Mouse (Mus musculus) gastrocnemius, adult 18-20 months (tissue): ENCODE results near the gene Sept9. TPM values are rescaled to one million over a fixed set of nuclear protein-coding genes. Genes with fewer than 3 reads are reported as not detected.

Experiments used
- DNase-seq: peaks from one replicate; pipeline ENCODE4 v3.0.0; 2021; ENCODE audit warnings: low spot score
- total RNA-seq, 2 experiments: library from RNA; stranded (reverse); gene quantifications; 2 replicates each; pipeline ENCODE4 v1.2.3; 2021

Sept9 gene
- total RNA-seq, 2 experiments from 2014 or later: 8.0 to 16.1 TPM

DNA sequence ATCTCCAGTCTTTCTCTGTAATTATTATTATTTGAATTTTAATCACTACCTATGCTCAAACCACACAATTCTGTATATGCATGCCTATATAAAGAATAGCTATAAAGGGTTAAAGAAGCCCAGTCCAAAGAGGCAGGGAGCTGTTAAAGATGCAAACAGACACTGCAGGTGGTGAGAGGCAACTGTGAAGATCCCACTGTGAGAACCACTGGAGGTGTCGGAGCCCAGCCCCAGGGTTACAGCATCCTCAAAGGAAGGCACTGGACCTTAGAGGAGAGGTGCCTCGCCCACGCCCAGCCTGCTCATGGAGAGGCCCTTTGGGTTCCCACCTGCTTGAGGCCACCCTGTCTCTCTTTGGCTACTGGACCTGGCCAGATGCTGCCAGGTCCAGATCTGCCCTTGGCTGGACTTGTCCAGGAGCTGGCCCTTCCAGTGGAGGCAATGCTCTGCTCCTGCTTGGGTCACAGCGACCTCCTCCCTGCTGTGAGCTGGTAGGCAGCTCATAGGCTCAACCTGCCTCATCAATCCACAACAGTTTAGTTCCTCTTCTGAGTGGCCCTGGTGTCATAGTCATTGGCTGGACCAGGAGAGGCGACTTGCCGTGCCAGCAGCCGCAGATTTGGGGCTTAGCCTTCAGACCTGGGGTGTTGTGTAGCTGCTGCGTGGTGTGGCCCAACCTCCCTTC lies 45.7 kb downstream of the Sept9 start:
- no peak for DNase-seq

DNA sequence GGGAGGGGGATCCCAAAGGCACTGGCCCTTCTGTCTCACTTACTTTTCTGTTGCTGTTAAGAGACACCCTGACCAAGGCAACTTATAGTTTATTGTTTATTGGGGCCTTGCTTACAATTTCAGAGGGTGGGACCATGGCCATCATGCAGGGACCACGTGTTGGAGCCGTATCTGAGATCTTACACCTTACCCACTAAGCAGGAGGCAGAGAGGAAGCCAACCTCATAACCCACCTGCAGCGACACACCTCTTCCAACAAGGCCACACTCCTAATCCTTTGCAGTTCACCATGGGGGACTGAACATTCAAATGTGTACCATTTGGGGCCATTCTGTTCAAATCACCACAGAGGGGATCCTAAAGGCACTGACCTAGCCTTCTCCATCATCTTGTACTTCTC lies 46.4 kb downstream of the Sept9 start:
- no peak for DNase-seq

DNA sequence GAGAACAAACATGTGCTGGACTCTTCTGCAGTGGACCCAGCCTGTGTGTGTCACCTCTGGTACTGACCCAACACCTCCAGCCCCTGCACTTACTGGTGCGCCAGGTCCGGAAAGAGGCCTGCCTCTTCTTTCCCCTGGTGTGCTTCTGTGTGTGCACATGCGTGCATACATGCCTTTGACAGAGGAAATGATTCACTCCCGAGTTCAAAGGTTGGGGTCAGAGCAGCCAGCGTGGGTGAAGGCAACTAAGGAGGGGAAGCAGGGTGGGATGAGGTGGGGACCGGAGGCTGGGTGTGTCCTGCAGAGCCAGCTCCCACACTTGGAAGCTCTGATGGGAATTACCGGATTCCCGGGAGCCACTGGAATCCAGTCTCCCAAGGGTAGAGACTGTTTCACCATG lies 46.8 kb downstream of the Sept9 start:
- DNase-seq: no peak

DNA sequence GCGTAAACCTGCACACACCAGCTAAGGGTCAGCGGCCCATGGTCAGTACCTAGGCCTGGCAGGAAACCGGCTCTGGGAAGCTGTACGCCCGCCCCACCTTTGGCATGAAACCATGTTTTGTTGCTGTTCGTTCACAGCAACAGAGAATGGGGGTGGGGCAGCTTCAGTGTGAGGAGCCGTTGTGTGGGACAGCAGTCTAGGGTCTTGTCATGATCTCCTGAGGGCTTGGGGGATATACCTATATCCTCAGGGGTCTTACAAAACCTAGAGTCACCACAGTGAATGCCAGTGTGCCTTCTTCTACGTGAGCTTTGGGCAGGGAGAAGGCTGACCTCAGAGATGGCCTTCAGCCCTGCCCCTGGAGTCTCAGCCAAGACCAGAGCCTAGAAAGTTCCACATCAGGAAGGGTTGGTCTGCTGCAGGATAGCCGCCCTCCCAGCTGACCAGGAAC lies 47.5 kb downstream of the Sept9 start:
- DNase-seq: no peak

DNA sequence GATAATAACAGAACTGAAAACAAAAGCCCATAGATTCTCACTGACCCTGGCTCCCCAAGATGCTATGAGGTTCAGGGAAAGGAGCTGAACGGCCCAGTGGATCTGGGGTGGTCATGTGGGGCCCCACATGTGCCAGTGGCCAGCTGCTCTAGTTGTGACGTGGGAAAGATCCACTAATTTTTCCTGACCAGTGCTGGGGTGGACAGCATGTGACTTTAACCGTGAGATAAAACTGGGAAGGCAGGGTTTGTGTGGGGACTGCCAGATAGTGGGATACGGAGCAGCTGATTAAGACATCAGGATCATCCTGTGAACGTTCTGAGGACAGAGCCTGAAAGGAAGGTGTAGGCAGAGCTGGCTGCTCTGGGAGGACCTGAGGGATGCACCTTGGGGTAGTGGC lies 48.1 kb downstream of the Sept9 start:
- no peak for DNase-seq

DNA sequence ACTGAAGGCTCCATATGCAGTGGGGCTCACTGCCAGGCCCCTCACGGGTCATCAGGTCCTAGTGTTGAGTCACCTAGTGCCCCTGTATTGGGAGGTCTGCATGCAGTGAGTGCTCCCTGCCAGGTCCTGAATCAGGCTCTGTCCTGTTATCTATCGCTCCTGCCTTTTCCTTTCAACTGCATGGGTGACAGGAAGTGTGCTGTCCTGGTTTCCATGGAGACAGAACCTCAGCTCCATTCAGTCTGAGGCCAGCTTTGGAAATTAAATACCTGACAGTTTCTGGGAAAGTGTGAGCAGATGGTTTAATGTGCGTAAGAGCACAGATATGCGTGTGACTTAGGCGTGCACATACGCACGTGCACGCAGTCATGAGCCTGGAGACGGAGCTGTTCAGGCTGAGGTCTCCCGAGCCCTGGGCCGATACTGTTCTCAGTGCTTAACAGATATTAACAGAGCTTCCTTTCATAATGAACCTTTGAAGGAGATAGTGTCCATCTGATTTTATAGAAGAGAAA lies 49.3 kb downstream of the Sept9 start:
- DNase-seq: no peak

DNA sequence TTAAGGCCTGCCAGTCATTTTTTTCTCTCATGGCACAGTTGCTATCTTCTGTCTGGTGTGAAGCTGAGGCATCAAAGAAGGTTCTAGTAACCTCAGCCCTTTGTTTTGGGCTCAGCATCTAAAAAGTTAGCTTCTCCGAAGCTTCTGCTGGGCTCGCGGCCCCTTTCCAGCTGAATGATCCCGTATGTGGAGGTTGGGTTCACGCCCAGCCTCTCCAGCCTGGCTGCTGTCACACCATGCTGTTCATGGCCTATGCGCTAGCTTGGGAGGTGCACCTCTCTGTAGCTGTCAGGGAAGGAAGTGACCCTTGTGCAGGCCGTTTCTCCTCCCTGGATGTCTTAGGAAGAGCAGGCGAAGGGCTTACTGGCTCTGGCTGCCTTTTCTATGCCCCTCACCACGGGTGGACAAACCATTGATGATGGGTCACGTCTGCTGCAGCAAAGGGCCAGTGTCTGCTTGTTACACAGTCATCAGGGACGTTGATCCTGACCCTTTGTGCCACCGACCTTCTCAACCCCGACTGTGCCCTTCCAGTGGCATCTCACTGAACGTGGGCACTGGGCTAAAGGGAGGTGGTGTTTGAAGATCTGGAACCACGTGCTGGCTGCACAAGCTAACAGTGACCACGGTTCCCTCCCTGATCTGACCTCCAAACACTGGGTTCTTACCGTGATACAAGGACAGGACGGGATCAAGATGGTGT lies 50.0 kb downstream of the Sept9 start:
- DNase-seq: no peak

DNA sequence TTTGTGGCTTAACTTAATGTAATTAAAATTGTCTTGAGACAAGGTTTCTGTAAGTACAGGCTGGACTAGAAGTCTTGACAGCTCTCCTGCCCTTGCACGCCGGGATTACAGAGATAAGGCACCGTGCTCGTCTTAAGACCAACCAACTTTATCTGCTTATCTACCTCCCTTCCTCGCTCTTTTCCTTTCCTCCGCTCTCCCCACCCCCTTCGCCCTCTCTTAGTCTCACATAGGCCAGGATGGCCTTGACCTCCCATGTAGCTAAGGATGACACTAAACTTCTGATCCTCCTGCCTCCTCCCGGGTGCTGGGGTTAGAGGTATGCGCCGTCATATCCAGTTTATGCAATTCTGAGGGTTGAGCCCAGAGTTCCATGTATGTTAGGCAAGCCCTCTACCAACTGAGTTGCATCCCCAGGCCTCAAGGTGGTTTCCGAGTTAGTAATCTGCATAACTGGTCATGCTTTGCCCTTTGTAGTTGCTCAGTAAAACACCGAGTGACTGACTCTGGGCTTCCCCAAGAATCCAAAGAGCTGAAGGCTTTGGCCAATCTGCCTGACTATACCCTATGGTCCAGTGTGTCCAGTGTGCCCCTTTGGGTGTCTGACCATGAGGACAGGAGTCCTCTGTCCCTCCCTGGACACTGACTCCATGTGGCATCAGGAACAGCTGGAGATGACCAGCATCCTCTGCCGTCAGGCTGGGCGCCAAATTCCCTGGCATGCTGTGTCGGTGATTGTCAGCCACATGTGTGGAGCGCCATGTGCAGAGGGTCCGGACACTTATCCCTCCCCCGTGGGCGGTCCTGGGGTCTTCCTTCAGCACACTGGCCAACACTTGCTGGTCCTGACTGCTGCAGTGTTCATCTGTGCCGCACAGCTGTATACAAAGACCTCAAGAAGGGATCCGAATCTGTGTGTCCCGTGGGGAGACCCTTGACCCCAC lies 50.8 kb downstream of the Sept9 start:
- no peak for DNase-seq

DNA sequence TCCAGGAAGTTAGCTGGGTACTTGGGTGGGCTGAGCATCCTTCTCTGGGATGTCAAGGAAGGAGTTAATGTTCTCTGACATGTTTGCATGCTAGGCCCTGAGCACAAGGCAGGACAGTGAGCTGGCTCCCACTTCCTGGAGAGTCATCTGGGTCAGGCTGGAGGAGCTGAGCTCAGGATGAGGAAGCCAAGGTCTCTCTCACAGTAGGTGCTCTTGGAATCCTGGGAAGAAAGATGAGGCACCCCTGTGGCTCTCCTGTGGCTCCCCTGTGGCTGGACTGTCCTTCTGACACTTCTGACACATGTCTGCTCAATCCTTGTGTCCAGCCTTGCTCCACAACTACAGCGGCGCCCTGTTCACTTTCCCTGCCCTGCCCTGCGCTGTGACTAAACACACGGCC lies 52.3 kb downstream of the Sept9 start:
- DNase-seq: no peak

DNA sequence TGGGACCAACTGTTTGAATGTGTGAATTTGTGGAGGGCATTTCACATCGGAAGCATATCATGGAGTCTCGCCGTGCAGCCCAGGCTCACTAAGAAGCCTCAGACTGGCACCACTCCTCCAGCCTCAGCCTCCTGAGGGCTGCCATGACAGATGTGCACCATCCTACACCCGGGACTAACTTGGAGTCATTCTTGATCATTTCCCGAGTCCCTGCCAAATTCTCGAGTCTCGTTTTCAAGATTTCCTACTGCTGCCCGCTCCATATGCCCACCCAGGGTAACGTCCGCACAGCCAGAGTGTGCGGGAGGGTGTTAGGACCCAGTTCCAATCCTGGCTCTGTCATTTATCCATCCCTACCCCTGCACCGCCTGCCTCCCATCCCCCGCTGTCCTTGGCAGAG lies 53.4 kb downstream of the Sept9 start:
- no peak for DNase-seq

DNA sequence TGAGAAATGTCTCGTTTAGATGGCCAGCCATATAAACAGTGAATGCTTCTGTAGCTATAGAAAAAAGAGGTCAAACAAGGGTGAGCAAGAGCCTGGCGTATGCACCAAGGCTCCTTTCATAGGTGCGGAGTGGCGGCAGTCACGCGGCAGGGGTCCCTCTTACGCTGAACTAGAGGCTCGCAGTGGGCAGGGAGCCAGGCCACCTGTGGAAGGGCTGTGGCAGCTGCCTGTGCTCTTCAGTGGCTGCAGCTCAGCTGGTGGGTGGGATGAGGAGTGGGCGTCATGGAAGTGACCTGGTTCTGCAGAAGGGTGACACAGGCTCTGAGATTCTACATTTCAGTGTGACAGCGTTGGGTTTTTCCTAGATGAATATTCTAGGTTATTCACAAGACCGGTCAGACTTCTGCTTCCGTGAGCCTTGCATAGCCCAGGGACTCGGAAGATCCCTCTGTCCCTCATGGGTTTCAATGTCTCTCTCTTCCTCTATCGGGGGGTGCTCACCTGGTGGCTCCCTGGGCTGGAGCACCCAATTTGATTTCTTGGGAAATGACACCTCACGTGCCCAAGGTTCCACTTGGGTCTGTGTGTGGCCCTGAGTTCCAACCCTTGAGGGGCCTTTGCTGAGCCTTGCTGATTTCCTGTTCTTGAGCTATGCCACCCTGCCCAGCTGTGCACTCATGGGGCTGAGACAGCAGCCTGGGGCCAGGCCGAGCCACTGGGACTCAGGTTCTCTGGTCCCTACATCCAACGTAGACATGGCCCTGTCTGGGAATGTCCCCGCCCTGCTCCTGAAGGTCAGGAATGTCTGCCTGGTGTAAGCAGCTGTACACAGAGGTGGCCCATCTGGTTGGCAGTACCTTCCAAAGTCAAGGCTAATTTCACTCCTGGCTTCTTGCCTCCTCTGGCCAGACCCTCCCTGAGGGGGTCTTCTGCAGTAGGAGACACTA lies 55.0 kb downstream of the Sept9 start:
- DNase-seq: no peak

DNA sequence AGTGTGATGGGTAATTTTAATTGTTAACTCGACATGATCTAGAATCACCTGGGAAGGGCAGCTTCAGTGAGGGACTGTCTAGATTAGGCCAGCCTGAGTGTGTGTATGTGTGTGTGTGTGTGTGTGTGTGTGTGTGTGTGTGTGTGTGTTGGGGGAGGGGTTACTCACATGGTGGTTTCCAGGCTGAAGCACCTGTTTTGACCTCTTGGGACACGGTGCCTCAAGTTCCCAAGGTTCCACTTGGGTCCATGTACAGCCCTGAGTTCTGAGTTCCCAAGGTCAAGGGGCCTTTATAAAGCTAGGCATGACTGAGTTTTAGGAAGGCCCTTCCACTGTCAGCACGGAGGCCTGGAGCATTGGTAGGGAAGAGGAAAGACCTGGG lies 55.6 kb downstream of the Sept9 start:
- no peak for DNase-seq

DNA sequence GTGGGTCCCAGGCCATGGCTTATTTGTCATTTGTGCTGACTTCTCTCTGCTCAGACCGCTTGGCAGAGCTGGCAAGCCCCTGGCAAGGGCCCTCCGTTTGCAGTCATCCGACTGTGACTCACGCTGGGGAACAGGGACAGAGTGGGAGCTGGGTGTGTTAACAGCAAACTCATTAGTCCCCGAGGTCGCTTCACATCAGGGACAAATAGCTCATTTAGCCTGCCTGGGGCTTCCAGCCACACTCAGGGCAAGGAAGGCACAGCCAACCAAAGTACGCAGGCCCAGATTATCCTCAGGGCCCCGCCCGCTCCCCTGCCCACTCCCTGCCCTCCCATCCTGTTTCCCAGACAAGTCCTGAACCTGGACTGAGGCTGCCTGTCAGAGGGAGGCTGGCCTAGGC lies 56.6 kb downstream of the Sept9 start:
- DNase-seq: no peak

DNA sequence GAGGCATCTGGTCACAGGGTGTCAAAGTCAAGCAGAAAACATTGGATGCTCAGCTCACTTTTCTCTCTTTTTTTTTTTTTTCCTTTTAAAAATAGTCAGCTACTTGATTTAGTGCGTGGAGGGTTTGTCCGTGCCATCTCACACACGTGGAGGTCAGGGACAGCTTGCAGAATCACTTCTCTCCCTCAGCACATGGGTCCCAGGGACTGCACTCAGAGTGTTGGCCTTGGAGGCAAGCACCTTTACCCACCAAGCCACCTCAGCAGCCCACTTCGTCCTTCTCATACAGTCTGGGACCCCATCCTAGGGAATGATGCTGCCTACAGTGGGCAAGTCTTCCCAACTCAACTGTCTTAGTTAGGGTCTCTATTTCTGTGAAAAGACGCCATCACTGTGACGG lies 57.4 kb downstream of the Sept9 start:
- no peak for DNase-seq

DNA sequence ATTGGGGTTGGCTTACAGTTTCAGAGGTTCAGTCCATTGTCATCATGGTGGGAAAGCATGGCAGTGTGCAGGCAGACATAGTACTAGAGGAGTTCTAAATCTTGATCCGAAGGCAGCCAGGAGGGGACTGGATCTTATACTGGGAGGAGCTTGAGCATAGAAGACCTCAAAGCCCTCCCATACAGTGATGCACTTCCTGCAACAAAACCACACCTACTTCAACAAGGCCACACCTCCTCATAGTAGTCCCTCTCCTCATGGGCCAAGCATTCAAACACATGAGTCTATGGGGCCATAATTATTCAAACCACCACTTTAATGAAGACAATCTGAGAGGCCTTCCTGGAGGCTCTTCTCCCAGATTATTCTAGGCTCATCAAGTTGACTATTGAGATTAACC lies 57.8 kb downstream of the Sept9 start:
- no peak for DNase-seq

DNA sequence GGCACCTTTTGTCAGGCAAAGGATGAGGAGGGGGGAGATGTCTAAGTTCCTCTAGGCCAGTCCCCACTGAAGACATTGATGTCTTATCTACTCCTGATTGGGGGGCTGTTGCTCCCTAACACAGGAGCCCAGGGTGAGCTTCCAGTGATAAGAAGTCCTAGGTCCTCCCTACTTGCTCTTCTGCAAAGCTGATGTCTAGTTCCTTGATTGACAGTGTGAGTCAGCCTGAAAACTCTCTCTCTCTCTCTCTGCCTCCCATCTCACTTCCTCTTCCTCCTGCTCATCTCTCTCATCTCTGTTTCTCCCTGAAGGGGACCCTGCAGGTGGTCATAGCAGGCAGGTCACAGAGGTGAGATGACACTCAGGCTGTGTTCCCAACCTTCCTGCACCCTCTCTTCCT lies 58.4 kb downstream of the Sept9 start:
- no peak for DNase-seq

DNA sequence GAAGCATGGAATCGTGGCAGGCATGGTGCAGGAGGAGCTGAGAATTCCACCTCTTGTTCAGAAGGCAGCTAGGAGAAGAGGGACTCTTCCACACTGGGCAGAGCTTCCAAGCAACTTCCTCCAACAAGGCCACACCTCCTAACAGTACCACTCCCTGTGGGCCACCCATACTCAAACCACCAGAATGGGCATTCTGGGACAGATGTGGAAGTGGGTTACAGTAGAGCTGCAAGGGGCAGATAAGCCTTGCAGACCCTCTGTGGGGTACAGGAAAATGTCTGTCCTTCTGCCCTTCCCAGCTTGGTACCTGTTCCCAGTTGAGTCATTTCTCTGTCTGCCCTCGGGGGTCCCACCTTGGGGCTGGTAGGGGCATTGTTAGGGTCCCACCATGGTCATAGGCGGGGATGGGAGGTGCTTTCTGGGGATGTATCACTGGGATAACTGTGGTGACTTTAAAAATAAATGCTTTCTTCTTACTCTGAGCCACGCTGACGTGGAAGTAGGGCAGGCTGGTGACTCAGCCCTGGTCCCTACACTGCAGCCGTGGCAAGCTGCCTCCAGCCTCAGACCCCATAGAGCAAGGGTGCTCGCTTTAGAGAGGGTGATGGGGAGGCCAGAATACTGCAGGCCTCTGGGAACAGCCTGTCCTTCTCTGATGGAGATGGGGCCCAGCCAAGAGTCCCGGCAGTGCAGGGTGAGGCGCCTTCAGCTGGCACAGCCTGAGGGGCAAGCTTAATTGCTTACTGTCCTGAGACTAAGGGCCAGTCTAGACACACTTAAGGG lies 59.9 kb downstream of the Sept9 start:
- peak; percentile 64 for DNase-seq

DNA sequence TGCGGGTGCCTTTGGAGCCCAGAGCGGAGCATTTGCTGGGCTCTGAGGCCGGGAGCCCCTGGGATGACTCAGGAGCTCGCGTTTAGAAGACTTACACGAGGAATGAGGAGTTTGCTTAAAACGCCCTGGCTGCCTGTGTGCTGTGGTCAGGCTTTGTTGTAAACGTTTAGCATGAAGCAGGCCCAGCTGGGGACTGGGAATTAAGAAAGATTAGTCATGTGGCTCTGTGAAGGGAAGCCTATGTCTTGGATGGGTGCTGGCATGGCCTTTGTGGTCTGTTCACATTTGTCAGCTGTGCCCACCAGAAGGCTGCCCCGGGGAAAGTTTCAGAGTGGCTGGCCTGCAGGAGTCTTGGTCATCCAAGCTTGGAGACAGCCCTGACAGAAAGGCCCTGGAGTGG lies 61.2 kb downstream of the Sept9 start:
- no peak for DNase-seq

DNA sequence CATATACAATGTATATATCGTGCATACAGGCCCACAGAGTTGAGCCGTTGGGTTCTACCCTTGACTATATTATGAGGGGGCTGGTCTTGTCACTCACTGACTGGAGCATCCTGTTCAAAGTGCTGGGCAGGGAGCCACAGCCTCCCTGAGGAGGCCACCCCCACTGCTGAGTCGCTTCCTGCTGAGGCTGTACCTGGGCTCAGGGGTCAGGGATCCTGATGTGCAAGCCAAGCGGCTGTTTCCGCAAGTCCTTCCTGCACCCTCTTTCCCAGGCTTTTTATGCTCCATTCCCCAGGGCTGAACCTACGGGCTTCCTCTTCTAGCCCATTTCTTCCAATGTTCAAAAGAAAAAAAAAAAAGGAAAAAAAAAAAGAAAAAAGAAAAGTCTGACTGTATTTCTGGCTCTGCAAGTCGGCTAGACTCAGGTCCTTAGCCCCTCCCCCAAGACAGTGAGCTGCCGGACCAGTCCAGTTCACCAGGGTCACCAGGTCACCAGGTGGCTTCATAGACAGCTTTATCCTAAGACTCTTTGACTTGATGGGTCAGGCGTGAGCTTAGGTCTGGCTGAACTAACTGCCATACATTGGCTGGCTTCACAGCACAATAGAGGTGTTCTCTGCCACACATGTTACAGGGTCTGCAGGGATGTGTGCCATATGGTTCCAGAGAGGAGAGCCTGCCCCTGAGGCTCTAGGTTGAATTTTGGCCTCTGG lies 63.8 kb downstream of the Sept9 start:
- DNase-seq: no peak
